Mouse (Mus musculus): ENCODE results near the gene Tor1a.
A peak's percentile ranks its signal among the peaks of the same experiment; 100 is the strongest.

The Tor1a gene

DNA sequence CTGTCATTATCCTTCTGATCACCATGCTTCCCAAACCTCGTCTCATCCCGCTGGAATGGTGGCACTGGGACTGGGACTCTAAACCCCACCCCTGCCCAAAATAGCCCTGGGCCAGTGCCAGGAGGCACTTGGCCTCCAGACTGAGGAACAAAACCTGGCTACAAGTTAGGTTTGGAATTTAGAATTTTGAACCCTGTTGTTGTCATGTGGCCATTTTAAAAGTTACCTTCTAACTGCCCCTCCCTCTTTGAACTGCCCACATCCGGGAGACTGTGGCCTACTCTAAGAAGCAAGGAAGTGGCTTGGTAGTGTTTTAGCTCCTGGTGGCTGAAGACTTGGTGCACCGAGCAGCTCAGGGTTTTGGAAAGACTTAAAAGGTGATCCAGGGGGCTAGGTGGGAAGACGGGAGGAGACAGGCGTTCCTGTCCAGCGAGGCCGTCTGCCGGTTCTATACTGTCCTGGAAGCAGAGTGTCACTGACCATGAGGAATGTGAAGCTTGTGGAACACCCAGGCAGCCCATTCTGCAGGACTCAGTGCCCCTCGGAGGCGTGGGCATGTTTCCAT, 27.8 kb upstream of the Tor1a start:
- peaks cover 9% of the 10 kb centered on the region for H3K27me3 ChIP-seq (ENCODE audit: insufficient read depth, low read length)
- H3K4me1 ChIP-seq (replicated peaks; ENCODE audit: low read depth, low read length), result peaks cover 35% of the 10 kb centered on the region
- no peak for TF ChIP-seq NANOG (IDR thresholded peaks at IDR 0.05; ENCODE audit: borderline replicate concordance, low read length)
- no peak overlapping the region for H3K4me3 ChIP-seq (replicated peaks; ENCODE audit: low read length)
- peaks cover 8% of the 10 kb centered on the region for H3K36me3 ChIP-seq (ENCODE audit: insufficient read depth, low read length)
- H3K9me3 ChIP-seq (ENCODE audit: low read length), result 0 out of 2 replicates have a peak, but pooled peaks cover 5% of the 10 kb centered on the region

- Histone ChIP-seq H3K4me3 (replicated peaks; ENCODE audit: low read length) (no peak overlapping the region), H3K4me1 (replicated peaks; ENCODE audit: low read depth, low read length) (peaks cover 42% of the 10 kb centered on the region), H3K27me3 (ENCODE audit: insufficient read depth, low read length) (peaks cover 9% of the 10 kb centered on the region), H3K36me3 (ENCODE audit: insufficient read depth, low read length) (peaks cover 2% of the 10 kb centered on the region), H3K9me3 (ENCODE audit: low read length) (0 out of 2 replicates have a peak, but pooled peaks cover 5% of the 10 kb centered on the region)
- no peak for TF ChIP-seq NANOG (IDR thresholded peaks at IDR 0.05; ENCODE audit: borderline replicate concordance, low read length)
- TF ChIP-seq CTCF (conservative IDR thresholded peaks at IDR 0.05; ENCODE audit: low read length), result no peak
- TF ChIP-seq POU5F1 (IDR thresholded peaks at IDR 0.05; ENCODE audit: borderline replicate concordance, low read length), result no peak
Measured at GRCm38 (mm10) chr2:30994853-30995252, 27.1 kb upstream of the Tor1a start.

- Histone ChIP-seq H3K27me3 (ENCODE audit: insufficient read depth, low read length) (no peaks in the 10 kb centered on the region), H3K36me3 (ENCODE audit: insufficient read depth, low read length) (peaks cover 7% of the 10 kb centered on the region; the same call in 1 of the 2 replicates), H3K4me3 (replicated peaks; ENCODE audit: low read length) (no peak overlapping the region), H3K9me3 (ENCODE audit: low read length) (0 out of 2 replicates have a peak, but pooled peaks cover 5% of the 10 kb centered on the region), H3K4me1 (replicated peaks; ENCODE audit: low read depth, low read length) (peaks cover 39% of the 10 kb centered on the region)
- TF ChIP-seq CTCF (conservative IDR thresholded peaks at IDR 0.05; ENCODE audit: low read length) (no peak), POU5F1 (IDR thresholded peaks at IDR 0.05; ENCODE audit: borderline replicate concordance, low read length) (no peak), NANOG (IDR thresholded peaks at IDR 0.05; ENCODE audit: borderline replicate concordance, low read length) (no peak)
Measured at GRCm38 (mm10) chr2:30990221-30990620, 22.5 kb upstream of the Tor1a start.

- peak overlapping the region; percentile 54 for H3K4me3 ChIP-seq (replicated peaks; ENCODE audit: low read length)
- TF ChIP-seq POU5F1 (IDR thresholded peaks at IDR 0.05; ENCODE audit: borderline replicate concordance, low read length) (no peak), NANOG (IDR thresholded peaks at IDR 0.05; ENCODE audit: borderline replicate concordance, low read length) (no peak), CTCF (conservative IDR thresholded peaks at IDR 0.05; ENCODE audit: low read length) (no peak)
- H3K9me3 ChIP-seq (ENCODE audit: low read length), result no peaks in the 10 kb centered on the region
- peaks cover 19% of the 10 kb centered on the region for H3K36me3 ChIP-seq (ENCODE audit: insufficient read depth, low read length)
- no peaks in the 10 kb centered on the region for H3K27me3 ChIP-seq (ENCODE audit: insufficient read depth, low read length)
- H3K4me1 ChIP-seq (replicated peaks; ENCODE audit: low read depth, low read length), result peaks cover 47% of the 10 kb centered on the region
Measured at GRCm38 (mm10) chr2:30985111-30986020, 17.6 kb upstream of the Tor1a start.

DNA sequence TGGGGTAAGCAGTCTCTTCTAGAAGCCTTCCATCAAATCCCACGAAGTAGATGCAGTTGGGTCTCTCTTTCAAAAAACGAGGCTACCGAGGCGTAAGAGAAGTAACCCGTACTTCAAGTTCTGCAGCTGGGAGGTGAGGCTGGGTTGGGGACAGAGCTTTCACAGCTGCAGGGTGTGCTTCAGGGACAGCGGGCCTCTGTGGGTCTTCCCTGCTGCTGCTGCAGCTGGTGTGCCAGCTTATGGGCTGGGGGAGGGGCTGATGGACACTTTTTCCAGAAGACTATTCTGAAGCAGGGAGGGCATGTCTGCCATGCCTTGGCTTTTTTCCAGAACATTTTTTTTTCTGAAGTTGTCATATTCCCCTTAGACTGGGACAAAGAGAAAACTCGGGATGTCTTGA, 15.3 kb upstream of the Tor1a start:
- Histone ChIP-seq H3K4me1 (replicated peaks; ENCODE audit: low read depth, low read length) (peaks cover 44% of the 10 kb centered on the region), H3K27me3 (ENCODE audit: insufficient read depth, low read length) (no peaks in the 10 kb centered on the region)

DNA sequence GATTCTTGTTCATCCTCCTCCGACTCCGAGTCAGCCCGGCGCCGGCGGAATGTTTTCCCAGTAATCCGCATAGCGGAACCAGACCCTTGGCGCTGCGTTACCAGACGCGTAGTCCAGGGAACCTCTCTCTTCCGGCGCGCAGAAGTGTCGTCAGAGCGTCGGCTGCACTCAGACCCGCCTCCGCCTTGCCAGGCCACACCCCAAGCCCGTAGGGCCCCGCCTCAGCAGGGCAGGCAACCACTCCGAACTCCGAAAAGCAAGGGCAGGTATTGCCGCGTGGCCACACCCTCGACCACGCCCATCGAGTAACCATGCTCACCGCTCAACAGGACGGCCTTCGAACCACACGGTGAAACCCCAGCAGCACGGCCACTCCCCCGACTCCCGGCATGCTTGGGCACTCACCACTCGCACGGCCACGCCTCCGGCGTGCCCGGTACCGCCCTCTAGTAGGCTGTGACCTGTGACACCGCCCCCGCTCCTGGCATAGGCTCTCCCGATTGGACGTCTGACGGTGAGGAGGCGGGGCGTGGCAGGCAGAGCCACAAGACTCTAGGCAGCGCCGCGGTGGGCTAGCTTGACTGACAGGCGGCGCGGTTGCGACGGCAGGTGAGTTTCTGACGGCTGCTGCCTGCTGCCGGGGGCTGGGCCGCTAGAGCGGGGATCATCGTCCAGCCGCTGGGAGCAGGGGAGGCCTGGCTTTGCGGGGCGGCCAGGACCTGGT, 14.2 kb upstream of the Tor1a start, which contains the start of the genes BC005624 and Usp20:
BC005624 (minus strand) TSS at position 412 of the 724 bp plus-strand sequence.
Usp20 (plus strand) TSS at position 490 of the 724 bp plus-strand sequence.
- Histone ChIP-seq H3K36me3 (ENCODE audit: insufficient read depth, low read length) (peaks cover 45% of the 10 kb centered on the region), H3K27me3 (ENCODE audit: insufficient read depth, low read length) (no peaks in the 10 kb centered on the region), H3K4me1 (replicated peaks; ENCODE audit: low read depth, low read length) (peaks cover 44% of the 10 kb centered on the region), H3K9me3 (ENCODE audit: low read length) (no peaks in the 10 kb centered on the region), H3K4me3 (replicated peaks; ENCODE audit: low read length) (peak within 1 kb of the TSS; percentile 99)
- no peak for TF ChIP-seq CTCF (conservative IDR thresholded peaks at IDR 0.05; ENCODE audit: low read length)
- TF ChIP-seq NANOG (IDR thresholded peaks at IDR 0.05; ENCODE audit: borderline replicate concordance, low read length), result no peak
- no peak for TF ChIP-seq POU5F1 (IDR thresholded peaks at IDR 0.05; ENCODE audit: borderline replicate concordance, low read length)

More for the DNA sequence above, 15.3 kb upstream of the Tor1a start:
- peak overlapping the region; percentile 99 for H3K4me3 ChIP-seq (replicated peaks; ENCODE audit: low read length)
- no peaks in the 10 kb centered on the region for H3K9me3 ChIP-seq (ENCODE audit: low read length)
- H3K36me3 ChIP-seq (ENCODE audit: insufficient read depth, low read length), result peaks cover 39% of the 10 kb centered on the region
- TF ChIP-seq NANOG (IDR thresholded peaks at IDR 0.05; ENCODE audit: borderline replicate concordance, low read length) (no peak), CTCF (conservative IDR thresholded peaks at IDR 0.05; ENCODE audit: low read length) (no peak), POU5F1 (IDR thresholded peaks at IDR 0.05; ENCODE audit: borderline replicate concordance, low read length) (no peak)

- TF ChIP-seq POU5F1 (IDR thresholded peaks at IDR 0.05; ENCODE audit: borderline replicate concordance, low read length) (no peak), NANOG (IDR thresholded peaks at IDR 0.05; ENCODE audit: borderline replicate concordance, low read length) (no peak), CTCF (conservative IDR thresholded peaks at IDR 0.05; ENCODE audit: low read length) (no peak)
- no peaks in the 10 kb centered on the region for H3K27me3 ChIP-seq (ENCODE audit: insufficient read depth, low read length)
Measured at GRCm38 (mm10) chr2:30966826-30967225, 907 bp downstream of the Tor1a start.

GRCm38 (mm10) chr2:30965627-30966026, 2.1 kb downstream of the Tor1a start:
- no peak for TF ChIP-seq NANOG (IDR thresholded peaks at IDR 0.05; ENCODE audit: borderline replicate concordance, low read length)
- Histone ChIP-seq H3K27me3 (ENCODE audit: insufficient read depth, low read length) (no peaks in the 10 kb centered on the region), H3K4me3 (replicated peaks; ENCODE audit: low read length) (no peak overlapping the region), H3K9me3 (ENCODE audit: low read length) (no peaks in the 10 kb centered on the region), H3K4me1 (replicated peaks; ENCODE audit: low read depth, low read length) (peaks cover 61% of the 10 kb centered on the region), H3K36me3 (ENCODE audit: insufficient read depth, low read length) (peaks cover 67% of the 10 kb centered on the region)

More at GRCm38 (mm10) chr2:30966826-30967225, 907 bp downstream of the Tor1a start:
- Histone ChIP-seq H3K36me3 (ENCODE audit: insufficient read depth, low read length) (peaks cover 62% of the 10 kb centered on the region), H3K4me3 (replicated peaks; ENCODE audit: low read length) (peak overlapping the region; percentile 98), H3K4me1 (replicated peaks; ENCODE audit: low read depth, low read length) (peaks cover 49% of the 10 kb centered on the region), H3K9me3 (ENCODE audit: low read length) (no peaks in the 10 kb centered on the region)
